In the genomic region with DNA sequence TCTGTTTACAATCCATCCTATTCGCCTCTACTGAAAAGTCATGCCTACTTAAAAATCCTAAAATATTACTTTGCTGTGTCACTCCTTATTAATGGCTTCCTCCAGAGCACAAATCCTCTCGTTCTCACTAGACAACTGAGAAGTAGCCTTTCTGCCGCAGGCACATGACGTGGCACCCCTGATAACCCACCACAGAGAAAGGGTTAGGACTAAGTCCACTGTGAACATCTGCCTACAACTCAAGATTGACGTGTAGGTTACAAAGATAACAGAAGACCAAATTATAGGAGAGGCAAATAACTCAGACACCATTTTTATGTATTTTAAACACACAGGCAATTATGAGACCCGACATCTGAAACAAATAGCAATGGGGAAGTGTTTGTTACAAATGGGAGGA, we compare ENCODE assay signal across 1 mouse cellular context.
TF ChIP-seq lines count a peak whose summit lies in the region.

No protein-coding gene starts in this region.

TF ChIP-seq in MEL, 35 proteins besides CTCF, POLR2A, EP300 and RAD21 (continued from another document):
- TF ChIP-seq GABPA (IDR thresholded peaks at IDR 0.05; ENCODE audit: low read depth, low read length) (no peak), JUND (IDR thresholded peaks at IDR 0.05; ENCODE audit: low read depth, low read length) (no peak), RCOR1 (IDR thresholded peaks at IDR 0.05; ENCODE audit: low read depth, low read length) (peak; percentile 31; the same call in 1 of the 2 replicates), NRF1 (IDR thresholded peaks at IDR 0.05; ENCODE audit: insufficient read depth, low read depth, low read length, poor library complexity, severe bottlenecking) (no peak)
